Mouse (Mus musculus) spleen, adult 18-20 months (tissue): ENCODE measurements around the gene Nr1h4.
"Not testable (repeated sequence)": the region's sequence is repeated elsewhere in the genome, so short reads cannot be mapped to it uniquely, and the experiment has no call there.

Source experiments
- DNase-seq, 2 experiments: peaks; one replicate each; pipeline ENCODE4 v3.0.0; 2022; ENCODE audit warnings: mixed read lengths in 2 of 2

The Nr1h4 gene

GRCm38 (mm10) chr10:89532929-89533727, at the start of gene Nr1h4:
TSS of gene Nr1h4 (minus strand) at chr10:89533585.
- DNase-seq: no peak

GRCm38 (mm10) chr10:89578801-89579200, 45.4 kb upstream of the Nr1h4 start:
- DNase-seq: no peak

- DNase-seq: no peak
These were observed 44.3 kb upstream of the Nr1h4 start for GRCm38 (mm10) chr10:89577666-89578065.

GRCm38 (mm10) chr10:89573421-89573820, 40.0 kb upstream of the Nr1h4 start:
- no peak for DNase-seq

GRCm38 (mm10) chr10:89572946-89573345, 39.6 kb upstream of the Nr1h4 start:
- no peak for DNase-seq

GRCm38 (mm10) chr10:89567391-89567790, 34.0 kb upstream of the Nr1h4 start:
- DNase-seq: no peak

- DNase-seq: no peak
These were observed 32.1 kb upstream of the Nr1h4 start for GRCm38 (mm10) chr10:89565301-89566022.

- no peak for DNase-seq
These were observed 28.7 kb upstream of the Nr1h4 start for GRCm38 (mm10) chr10:89562113-89562512.

GRCm38 (mm10) chr10:89559351-89559750, 26.0 kb upstream of the Nr1h4 start:
- no peak for DNase-seq

GRCm38 (mm10) chr10:89554885-89555284, 21.5 kb upstream of the Nr1h4 start:
- not testable (repeated sequence) for DNase-seq

- not testable (repeated sequence) for DNase-seq
These were observed 20.5 kb upstream of the Nr1h4 start for GRCm38 (mm10) chr10:89553855-89554254.

GRCm38 (mm10) chr10:89553015-89553414, 19.6 kb upstream of the Nr1h4 start:
- no peak for DNase-seq

- DNase-seq: no peak
These were observed 18.3 kb upstream of the Nr1h4 start for GRCm38 (mm10) chr10:89551657-89552056.

- DNase-seq: no peak
These were observed 14.6 kb upstream of the Nr1h4 start for GRCm38 (mm10) chr10:89548028-89548427.

- no peak for DNase-seq
These were observed 13.6 kb upstream of the Nr1h4 start for GRCm38 (mm10) chr10:89546989-89547388.

GRCm38 (mm10) chr10:89543867-89544266, 10.5 kb upstream of the Nr1h4 start:
- no peak for DNase-seq

GRCm38 (mm10) chr10:89542321-89542720, 8.9 kb upstream of the Nr1h4 start:
- no peak for DNase-seq

- no peak for DNase-seq
These were observed 934 bp downstream of the Nr1h4 start for GRCm38 (mm10) chr10:89532451-89532850.

GRCm38 (mm10) chr10:89531976-89532375, 1.4 kb downstream of the Nr1h4 start:
- no peak for DNase-seq

- DNase-seq: no peak
These were observed 2.2 kb downstream of the Nr1h4 start for GRCm38 (mm10) chr10:89531194-89531634.

- no peak for DNase-seq
These were observed 6.3 kb downstream of the Nr1h4 start for GRCm38 (mm10) chr10:89527054-89527453.

- no peak for DNase-seq
These were observed 7.6 kb downstream of the Nr1h4 start for GRCm38 (mm10) chr10:89525823-89526222.

GRCm38 (mm10) chr10:89522481-89522880, 10.9 kb downstream of the Nr1h4 start:
- DNase-seq: no peak

- no peak for DNase-seq
These were observed 11.5 kb downstream of the Nr1h4 start for GRCm38 (mm10) chr10:89521790-89522431.
